Mouse (Mus musculus) olfactory bulb, adult 2 months (tissue): ENCODE results near the gene Nisch. TPM values are rescaled to one million over a fixed set of nuclear protein-coding genes. Genes with fewer than 3 reads are reported as not detected.

ENCODE experiments used
- H3K27ac ChIP-seq: fragments of 200-500 bp; 2 replicates; pipeline ENCODE4 v1.5.1; 2012; ENCODE audit warnings: low read depth, low read length; ENCODE audit not compliant: insufficient read depth
- H3K4me1 ChIP-seq: fragments of 200-500 bp; 2 replicates; pipeline ENCODE4 v1.6.1; 2012; ENCODE audit warnings: low read length; ENCODE audit not compliant: control insufficient read depth, insufficient read depth
- H3K4me3 ChIP-seq: fragments of 200-500 bp; 2 replicates; pipeline ENCODE4 v1.5.1; 2012; ENCODE audit warnings: mild to moderate bottlenecking, low read depth, low read length, moderate library complexity; ENCODE audit not compliant: insufficient read depth
- CTCF ChIP-seq: fragments of 200-500 bp; IDR thresholded peaks from 2 replicates; pipeline ENCODE4 v1.5.1; 2012; ENCODE audit warnings: low read depth, mild to moderate bottlenecking, low read length, moderate library complexity; ENCODE audit not compliant: insufficient read depth
- POLR2A ChIP-seq: fragments of 200-500 bp; IDR thresholded peaks from 2 replicates; pipeline ENCODE4 v1.6.1; 2012; ENCODE audit warnings: mild to moderate bottlenecking, low read depth, low read length, moderate library complexity; ENCODE audit not compliant: insufficient read depth
- WGBS: fragments of 180-500 bp; shearing (Covaris S2); methylation state at CpG from one replicate; pipeline ENCODE4 v1.1.7; 2018; 5-methylcytosine and 5-hydroxymethylcytosine counted together
- polyA plus RNA-seq: library from polyadenylated mRNA; stranded (reverse); fragments of >200 nt; gene quantifications from 2 replicates; pipeline ENCODE4 v1.2.4, GENCODE M21; 2012; ENCODE audit warnings: low replicate concordance; ENCODE audit not compliant: missing spikeins, insufficient read depth, insufficient read length

The Nisch gene
- polyA plus RNA-seq, 1 experiment: 606 TPM

- Histone ChIP-seq H3K27ac (no peak overlapping the region), H3K4me3 (no peak overlapping the region), H3K4me1 (peaks cover 8% of the 10 kb centered on the region)
- WGBS: 89% methylated on average over 9 of the region's 9 CpGs
- TF ChIP-seq CTCF (no peak), POLR2A (no peak)
Observed at GRCm38 (mm10) chr14:31138897-31139429, 77.8 kb downstream of the Nisch start.

GRCm38 (mm10) chr14:31138219-31138896 is 78.4 kb downstream of the Nisch start:
- peaks cover 14% of the 10 kb centered on the region for H3K4me1 ChIP-seq
- TF ChIP-seq POLR2A: no peak
- no peak for TF ChIP-seq CTCF
- WGBS: 84% methylated on average over 30 of the region's 35 CpGs
- H3K4me3 ChIP-seq: no peak overlapping the region
- H3K27ac ChIP-seq: no peak overlapping the region

- Histone ChIP-seq H3K4me1 (peaks cover 18% of the 10 kb centered on the region), H3K4me3 (no peak overlapping the region), H3K27ac (no peak overlapping the region)
- WGBS: 78% methylated on average over 11 of the region's 11 CpGs
- TF ChIP-seq POLR2A: no peak
- no peak for TF ChIP-seq CTCF
Observed at GRCm38 (mm10) chr14:31137791-31138190, 79.0 kb downstream of the Nisch start.

GRCm38 (mm10) chr14:31137281-31137595 is 79.5 kb downstream of the Nisch start:
- no peak overlapping the region for H3K4me3 ChIP-seq
- 88% methylated on average over 10 of the region's 10 CpGs for WGBS
- peaks cover 18% of the 10 kb centered on the region for H3K4me1 ChIP-seq
- no peak overlapping the region for H3K27ac ChIP-seq
- TF ChIP-seq POLR2A: no peak
- TF ChIP-seq CTCF: no peak

- whole genome bisulfite sequencing: 93% methylated on average over 26 of the region's 26 CpGs
- peaks cover 22% of the 10 kb centered on the region for H3K4me1 ChIP-seq
- H3K4me3 ChIP-seq: no peak overlapping the region
- H3K27ac ChIP-seq: no peak overlapping the region
- no peak for TF ChIP-seq POLR2A
- TF ChIP-seq CTCF: no peak
Observed at GRCm38 (mm10) chr14:31136411-31137280, 80.1 kb downstream of the Nisch start.

- Histone ChIP-seq H3K4me1 (peaks cover 29% of the 10 kb centered on the region), H3K4me3 (no peak overlapping the region), H3K27ac (no peak overlapping the region)
- 96% methylated on average over 34 of the region's 34 CpGs for WGBS
- TF ChIP-seq CTCF (no peak), POLR2A (no peak)
Observed at GRCm38 (mm10) chr14:31135495-31136410, 81.0 kb downstream of the Nisch start.

- 64% methylated on average over 25 of the region's 25 CpGs for WGBS
- no peak for TF ChIP-seq CTCF
- no peak for TF ChIP-seq POLR2A
- H3K27ac ChIP-seq: no peak overlapping the region
Observed at GRCm38 (mm10) chr14:31134015-31135000, 82.4 kb downstream of the Nisch start.

More at GRCm38 (mm10) chr14:31134015-31135000, 82.4 kb downstream of the Nisch start:
- H3K4me3 ChIP-seq: no peak overlapping the region
- H3K4me1 ChIP-seq: peaks cover 33% of the 10 kb centered on the region
